Mouse (Mus musculus): Measurements from ENCODE around the gene Kif26b.

Kif26b gene

DNA sequence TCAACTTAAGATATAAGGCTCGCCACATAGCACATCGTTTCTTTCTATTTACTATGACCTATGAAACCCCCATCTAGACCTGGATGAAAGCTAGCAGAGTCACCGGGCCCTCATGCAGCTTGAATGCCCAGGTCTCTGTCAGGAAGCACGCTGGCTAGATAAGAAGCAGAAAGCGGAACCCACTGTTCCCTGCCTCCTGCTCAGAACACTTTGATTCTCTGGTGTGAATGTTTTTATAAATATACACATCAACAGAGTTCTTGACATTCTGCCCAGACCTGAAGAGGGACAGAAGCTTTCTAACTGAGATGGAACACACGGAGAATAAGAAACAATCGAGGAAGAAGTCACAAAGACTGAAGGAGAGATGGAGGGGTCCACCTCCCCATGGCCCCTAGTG lies 311.4 kb downstream of the Kif26b start:
- no peak for DNase-seq (ENCODE audit: low read depth, low spot score)

DNA sequence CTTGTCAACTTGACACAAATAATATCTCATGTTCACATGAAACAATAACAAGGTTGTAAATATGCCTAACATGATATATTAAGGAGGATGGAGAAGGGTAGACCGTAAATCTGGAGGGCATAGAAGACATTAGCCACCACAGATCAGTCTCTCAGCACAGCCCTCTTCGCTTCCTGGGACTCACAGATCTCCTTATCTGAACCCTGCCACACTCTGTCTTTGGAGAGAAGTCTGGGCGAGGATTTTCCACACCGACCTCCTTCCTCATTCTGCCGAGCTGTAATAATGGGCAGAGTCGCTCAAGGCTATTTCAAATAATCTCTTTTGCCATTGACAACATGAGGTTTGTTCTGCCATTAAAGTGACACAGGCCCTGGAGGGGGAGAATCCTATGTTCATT lies 315.9 kb downstream of the Kif26b start:
- no peak for DNase-seq (ENCODE audit: low read depth, low spot score)

GRCm38 (mm10) chr1:178847569-178847968 lies 318.6 kb downstream of the Kif26b start:
- DNase-seq (ENCODE audit: low read depth, low spot score): no peak

DNA sequence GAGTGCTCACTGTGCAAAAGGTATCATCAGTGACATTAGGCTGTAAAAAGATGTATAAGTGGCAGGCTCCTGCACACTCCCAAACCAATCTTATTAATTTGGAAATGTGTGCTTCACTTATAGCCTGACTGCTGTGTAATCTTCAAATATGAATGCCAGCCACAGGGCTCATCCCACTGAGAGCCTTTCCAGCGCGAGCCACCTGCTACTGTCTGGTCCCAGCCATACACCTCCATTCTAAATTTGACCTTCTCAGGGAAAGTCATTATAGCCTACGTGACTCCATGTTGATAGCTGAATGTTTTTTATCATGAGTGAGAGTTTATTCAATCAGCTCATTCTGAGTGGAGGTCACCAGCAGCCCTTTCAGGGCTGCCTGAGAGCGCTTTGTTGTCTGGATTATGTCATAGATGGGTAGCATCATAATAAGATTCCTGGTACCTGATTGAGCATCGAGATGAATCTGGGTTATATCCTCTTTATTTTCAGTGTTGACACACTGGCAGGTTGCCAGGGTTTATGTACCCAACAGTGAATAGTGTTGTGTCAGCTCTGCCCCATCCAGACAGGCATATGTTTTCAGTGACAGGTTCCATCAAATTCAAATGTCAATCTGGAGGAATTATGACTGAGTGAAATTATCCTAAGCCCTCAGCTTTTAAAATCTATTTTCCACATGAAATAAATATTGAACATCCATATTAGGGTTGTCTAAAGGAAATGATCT lies 319.6 kb downstream of the Kif26b start:
- no peak for DNase-seq (ENCODE audit: low read depth, low spot score)

- peak; percentile 89 for DNase-seq (ENCODE audit: low read depth, low spot score)
Observed at GRCm38 (mm10) chr1:178850569-178850968, 321.6 kb downstream of the Kif26b start.

DNA sequence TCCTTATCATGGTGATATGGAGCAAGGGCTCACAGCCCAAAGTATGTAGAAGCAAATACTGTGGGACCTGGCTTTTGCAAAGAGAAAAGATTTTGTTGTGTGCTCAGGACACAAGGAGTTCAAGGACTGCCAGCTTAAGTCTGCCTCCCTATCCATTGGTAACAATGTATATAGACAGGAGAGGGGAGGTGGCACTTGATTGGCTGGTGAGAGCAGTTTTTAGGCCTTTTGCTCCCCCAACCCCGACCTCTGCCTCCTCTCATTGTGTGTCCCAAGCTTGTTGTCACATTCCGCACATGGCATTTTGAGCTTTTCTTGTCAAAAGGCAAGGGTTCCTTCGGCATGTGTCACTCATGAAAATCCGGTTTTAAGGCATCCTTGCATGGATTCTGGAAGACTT lies 326.0 kb downstream of the Kif26b start:
- DNase-seq (ENCODE audit: low read depth, low spot score): no peak

GRCm38 (mm10) chr1:178855974-178856373 lies 327.0 kb downstream of the Kif26b start:
- DNase-seq (ENCODE audit: low read depth, low spot score): no peak

DNA sequence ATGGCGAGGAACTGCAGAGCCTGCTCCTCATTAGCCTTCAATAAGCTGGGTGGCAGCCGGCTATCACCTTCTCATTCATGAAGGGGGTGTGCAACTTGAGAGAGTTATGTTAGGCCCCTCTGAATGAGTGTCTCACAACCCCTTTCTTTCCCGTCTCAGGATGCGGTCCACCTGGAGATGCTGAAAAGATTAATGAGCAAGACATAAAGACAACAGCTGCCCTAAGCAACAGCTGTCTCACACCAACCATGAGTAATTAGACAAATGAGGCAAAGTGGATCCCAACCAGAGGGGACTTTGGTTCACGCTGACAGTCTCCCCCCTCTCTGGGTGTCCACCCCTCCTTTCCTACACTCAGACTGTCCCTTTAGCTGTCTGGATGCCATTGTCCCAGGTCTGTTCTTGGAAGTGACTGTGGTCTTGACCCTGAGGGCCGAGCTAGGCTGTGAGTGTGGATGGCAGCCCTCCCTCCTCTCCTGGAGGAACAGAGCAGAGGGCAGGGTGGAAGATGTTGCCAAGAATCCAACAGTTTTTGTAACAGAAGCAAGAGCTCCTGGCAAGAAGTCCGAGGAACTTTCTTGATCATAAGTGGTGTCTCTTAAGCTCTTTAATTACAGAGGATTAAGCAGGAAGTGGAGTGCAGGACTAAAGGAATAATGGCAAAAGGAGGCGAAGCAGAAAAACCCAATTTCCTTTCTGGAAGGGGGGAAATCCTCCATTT lies 331.9 kb downstream of the Kif26b start:
- DNase-seq (ENCODE audit: low read depth, low spot score): no peak

GRCm38 (mm10) chr1:178861392-178861762 lies 332.5 kb downstream of the Kif26b start:
- DNase-seq (ENCODE audit: low read depth, low spot score): no peak

DNA sequence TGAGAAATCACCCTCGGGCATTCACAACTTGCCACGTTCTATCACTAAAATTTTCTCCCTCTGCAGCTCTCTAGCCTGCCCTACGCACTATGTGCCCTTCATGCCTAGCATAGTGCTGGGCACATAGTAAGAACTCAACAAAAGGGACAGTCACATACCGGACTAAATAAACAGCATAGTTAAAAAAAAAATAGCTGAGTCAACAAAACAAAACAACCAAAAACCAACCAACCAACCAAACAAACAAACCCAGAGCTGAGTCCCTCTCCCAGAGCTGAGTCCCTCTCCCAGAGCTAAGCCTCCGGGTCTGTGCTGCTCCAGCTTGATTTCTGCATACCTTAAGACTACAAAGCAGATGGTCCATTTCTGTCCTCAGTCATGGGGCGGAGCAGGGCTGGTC lies 334.8 kb downstream of the Kif26b start:
- no peak for DNase-seq (ENCODE audit: low read depth, low spot score)

GRCm38 (mm10) chr1:178864297-178864696 lies 335.4 kb downstream of the Kif26b start:
- no peak for DNase-seq (ENCODE audit: low read depth, low spot score)

DNA sequence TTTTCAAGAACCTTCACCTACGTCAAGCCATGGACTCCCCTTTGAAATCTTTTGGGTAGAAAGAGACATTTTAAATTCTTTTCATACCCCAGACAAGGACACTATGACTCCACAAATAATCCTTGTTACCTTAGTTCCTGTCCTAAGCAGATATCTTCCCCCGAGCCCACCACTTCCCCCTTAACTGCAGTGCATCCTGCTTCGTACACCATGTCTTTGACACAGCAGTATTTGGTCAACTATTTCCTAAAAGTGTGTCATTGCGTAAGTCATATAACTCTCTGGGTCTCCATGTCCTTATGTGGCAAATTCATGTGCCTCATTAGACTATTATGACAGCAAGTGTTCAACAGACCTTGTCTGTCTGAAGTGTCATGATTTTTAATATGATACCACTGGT lies 337.8 kb downstream of the Kif26b start:
- DNase-seq (ENCODE audit: low read depth, low spot score): no peak

DNA sequence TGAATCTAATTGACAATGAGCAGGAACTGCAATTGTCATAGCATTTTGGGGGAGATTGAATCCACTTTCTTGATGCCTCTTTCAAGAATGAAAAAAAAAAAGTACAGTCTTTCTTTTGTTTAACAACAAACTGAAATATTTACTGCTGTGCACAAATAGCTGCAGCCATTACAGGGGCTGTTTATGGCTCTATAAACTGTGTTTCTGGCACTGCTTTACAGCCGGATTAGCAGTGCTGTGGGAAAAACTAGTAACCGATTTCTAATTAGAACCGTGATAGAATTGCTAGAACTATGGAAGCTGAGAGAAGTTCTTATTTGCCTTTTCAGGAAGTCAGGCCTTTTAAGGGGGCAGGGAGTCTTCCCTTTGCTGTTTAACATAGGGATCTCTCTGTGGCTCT lies 342.1 kb downstream of the Kif26b start:
- no peak for DNase-seq (ENCODE audit: low read depth, low spot score)

GRCm38 (mm10) chr1:178876926-178877325 lies 348.0 kb downstream of the Kif26b start:
- no peak for DNase-seq (ENCODE audit: low read depth, low spot score)

DNA sequence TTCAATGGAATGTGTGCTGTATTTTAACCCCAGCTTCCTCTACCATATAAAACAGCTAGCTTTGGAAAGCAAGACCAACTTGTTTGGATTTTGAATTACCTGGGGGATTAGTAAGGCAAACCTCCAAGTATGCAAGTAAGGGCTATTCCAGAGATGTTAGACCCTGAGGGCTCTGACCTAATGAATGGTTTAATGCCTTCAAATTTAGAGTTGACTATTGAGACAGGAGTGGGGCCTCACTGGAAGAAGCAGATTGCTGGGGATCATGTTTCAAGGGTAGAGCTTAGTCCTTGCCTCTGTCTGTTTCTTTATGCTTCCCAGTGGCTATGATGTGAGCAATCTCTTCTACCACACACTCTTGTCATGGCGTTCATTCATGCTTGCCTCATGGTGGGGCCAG lies 349.8 kb downstream of the Kif26b start:
- DNase-seq (ENCODE audit: low read depth, low spot score): no peak

DNA sequence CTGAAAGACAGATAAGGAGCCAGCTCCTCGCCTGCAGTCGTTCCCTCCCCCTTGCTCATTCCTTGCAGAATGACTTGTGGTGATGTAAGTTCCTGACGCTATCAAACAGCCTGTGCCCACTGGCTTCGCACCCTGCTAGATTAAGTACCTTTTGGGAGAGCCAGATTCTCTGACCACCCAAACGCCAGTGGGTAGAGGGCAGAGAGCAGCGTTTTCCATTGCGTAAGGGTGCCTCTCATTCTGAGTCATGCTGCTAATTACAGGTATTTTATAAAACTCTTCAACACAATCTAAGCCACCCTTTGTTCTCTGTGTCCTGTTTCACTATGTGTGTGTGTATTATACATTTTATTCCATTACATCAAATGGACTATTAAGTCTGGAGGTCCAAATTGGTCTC lies 352.0 kb downstream of the Kif26b start:
- DNase-seq (ENCODE audit: low read depth, low spot score): no peak

DNA sequence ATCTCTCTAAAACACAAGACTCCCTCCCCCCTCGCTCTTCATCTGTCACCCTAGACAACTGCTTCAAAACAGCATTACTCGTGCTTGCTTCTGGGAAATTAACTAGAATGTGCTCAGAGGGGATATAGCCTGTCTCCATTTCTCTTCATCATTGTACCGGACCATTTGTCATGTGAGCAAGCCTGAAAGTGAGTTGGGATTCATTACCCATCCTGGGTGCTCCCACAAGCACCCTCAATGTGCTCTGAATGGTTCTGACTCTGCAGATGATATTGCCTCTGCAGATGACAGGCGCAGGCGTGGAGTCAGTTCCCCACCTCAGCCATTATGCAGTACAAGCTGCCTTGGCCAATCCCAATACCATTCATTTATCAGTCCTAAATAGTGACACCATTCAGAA lies 357.7 kb downstream of the Kif26b start:
- no peak for DNase-seq (ENCODE audit: low read depth, low spot score)

DNA sequence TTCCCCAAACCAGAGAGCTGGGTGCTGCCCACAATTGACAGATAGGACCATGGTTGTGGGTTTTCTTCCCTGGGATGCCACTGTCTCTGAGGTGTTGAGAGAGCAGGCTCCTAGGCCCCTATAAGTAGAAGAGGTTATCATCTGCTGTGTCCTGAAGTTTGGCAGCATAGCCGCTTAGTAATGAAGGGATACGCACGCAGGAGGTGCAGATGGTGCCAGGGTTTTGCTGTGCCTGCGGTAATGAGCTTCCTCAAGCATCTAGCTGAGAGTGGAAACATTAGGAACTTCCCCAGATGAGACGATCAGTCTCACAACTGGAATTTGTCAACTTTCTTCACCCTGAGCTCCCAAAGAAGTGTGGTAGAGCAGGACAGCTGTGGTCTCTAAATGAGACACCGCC lies 363.5 kb downstream of the Kif26b start:
- DNase-seq (ENCODE audit: low read depth, low spot score): no peak

- DNase-seq (ENCODE audit: low read depth, low spot score): no peak
Observed at GRCm38 (mm10) chr1:178893229-178894080, 364.5 kb downstream of the Kif26b start.

DNA sequence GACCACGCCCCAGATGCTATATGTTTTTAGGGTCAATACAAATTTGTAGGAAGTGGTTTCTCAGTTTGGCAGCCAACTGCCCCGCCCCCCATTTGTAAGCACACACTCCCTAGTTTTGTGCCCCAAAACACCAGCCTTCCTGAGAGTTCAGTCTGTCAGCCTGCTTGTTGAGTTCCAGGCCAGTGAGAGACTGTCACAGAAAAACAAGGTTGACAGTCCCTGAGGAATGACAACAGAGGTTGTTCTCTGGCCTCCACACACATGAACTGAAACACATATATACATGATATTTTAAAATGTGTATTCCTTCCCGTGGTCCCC lies 365.1 kb downstream of the Kif26b start:
- no peak for DNase-seq (ENCODE audit: low read depth, low spot score)

- DNase-seq (ENCODE audit: low read depth, low spot score): no peak
Observed at GRCm38 (mm10) chr1:178895674-178896073, 366.7 kb downstream of the Kif26b start.

- DNase-seq (ENCODE audit: low read depth, low spot score): no peak
Observed at GRCm38 (mm10) chr1:178910951-178911350, 382.0 kb downstream of the Kif26b start.
